Comparison of ENCODE assay signal across 9 mouse cellular contexts in the genomic region with DNA sequence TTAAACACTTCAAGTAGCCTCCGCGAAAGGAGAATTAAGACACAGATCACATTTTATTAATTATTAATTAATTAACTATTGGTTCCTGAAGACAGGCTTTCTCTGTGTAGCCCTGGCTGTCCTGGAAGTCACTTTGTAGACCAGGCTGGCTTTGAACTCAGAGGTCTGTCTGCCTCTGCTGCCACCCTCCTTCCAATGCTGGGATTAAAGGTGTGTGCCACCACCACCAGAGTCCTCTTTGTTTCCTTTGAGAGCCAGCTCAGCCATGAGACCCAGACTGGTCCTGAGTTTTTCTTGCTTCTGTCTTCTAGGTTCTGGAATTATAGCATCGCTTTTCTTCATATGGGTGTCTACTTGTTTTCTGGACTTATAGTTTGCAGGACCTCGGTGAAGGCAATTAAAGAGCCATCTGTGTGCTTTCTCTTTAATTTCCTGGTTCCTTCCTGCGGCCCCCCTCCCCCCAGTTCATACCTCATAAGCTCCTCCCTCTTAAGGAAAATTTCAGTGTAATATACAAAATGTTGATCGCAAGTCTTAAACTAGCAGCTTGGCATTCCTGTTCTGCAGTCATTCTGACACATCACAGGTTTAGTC. TPM values are rescaled to one million over a fixed set of nuclear protein-coding genes. Genes with fewer than 3 reads are reported as not detected.
DNase-seq lines count a peak whose midpoint lies in the region; ATAC-seq lines count a peak whose summit lies in the region.
"Had no signal": no experiment of that assay in that cellular context is flagged by ENCODE, and none has a peak within 500 bp of the region (broad histone marks: within the 10 kb centered on the region; RNA-seq: fewer than 3 reads in every experiment).

No protein-coding gene starts in this region.

- peaks cover 6% of the 10 kb centered on the region; the same call in 1 of the 2 replicates for H3K4me1 ChIP-seq in kidney, embryonic 14.5 days (ENCODE audit: control insufficient read depth, insufficient read depth, low read length)
- peaks cover 35% of the 10 kb centered on the region for H3K4me1 ChIP-seq in embryonic facial prominence, embryonic 12.5 days
- H3K4me1 ChIP-seq in hindbrain, embryonic 11.5 days (replicated peaks; ENCODE audit: control insufficient read depth, insufficient read depth, low read length) = peaks cover 7% of the 10 kb centered on the region; the same call in 1 of the 2 replicates
- peaks cover 14% of the 10 kb centered on the region for H3K4me1 ChIP-seq in midbrain, embryonic 14.5 days (ENCODE audit: control insufficient read depth, insufficient read depth, low read length)

- no peak overlapping the region for H3K4me3 ChIP-seq in kidney, embryonic 14.5 days (ENCODE audit: low read length)
- no peak overlapping the region for H3K4me3 ChIP-seq in embryonic facial prominence, embryonic 12.5 days
- no peak overlapping the region for H3K4me3 ChIP-seq in hindbrain, embryonic 11.5 days (ENCODE audit: low read depth, low read length)
- H3K4me3 ChIP-seq in midbrain, embryonic 14.5 days (replicated peaks; ENCODE audit: low read depth, low read length) = peak overlapping the region; percentile 13; the same call in 1 of the 2 replicates

- H3K9ac ChIP-seq in kidney, embryonic 14.5 days (ENCODE audit: low read depth, low read length) = no peak overlapping the region
- no peak overlapping the region for H3K9ac ChIP-seq in embryonic facial prominence, embryonic 12.5 days
- H3K9ac ChIP-seq in hindbrain, embryonic 11.5 days (ENCODE audit: low read depth, low read length) = 0 out of 2 replicates have a peak overlapping the region, but pooled peaks have one; percentile 15
- H3K9ac ChIP-seq in midbrain, embryonic 14.5 days (replicated peaks; ENCODE audit: low read length) = 0 out of 2 replicates have a peak overlapping the region, but pooled peaks have one; percentile 4

- peak overlapping the region; percentile 82 for H3K27ac ChIP-seq in kidney, embryonic 14.5 days (ENCODE audit: low read depth, low read length)
- peak overlapping the region; percentile 86 for H3K27ac ChIP-seq in embryonic facial prominence, embryonic 12.5 days
- peak overlapping the region; percentile 19; the same call in 1 of the 2 replicates for H3K27ac ChIP-seq in hindbrain, embryonic 11.5 days (ENCODE audit: low read depth, low read length)
- peak overlapping the region; percentile 79 for H3K27ac ChIP-seq in midbrain, embryonic 14.5 days (replicated peaks; ENCODE audit: low read depth, low read length)

- H3K4me2 ChIP-seq in kidney, embryonic 14.5 days (replicated peaks; ENCODE audit: low read depth, low read length) = peak overlapping the region; percentile 28
- peak overlapping the region; percentile 36 for H3K4me2 ChIP-seq in embryonic facial prominence, embryonic 12.5 days (replicated peaks)
- peak overlapping the region; percentile 17; the same call in 1 of the 2 replicates for H3K4me2 ChIP-seq in hindbrain, embryonic 11.5 days (replicated peaks; ENCODE audit: low read depth, low read length)
- peak overlapping the region; percentile 40 for H3K4me2 ChIP-seq in midbrain, embryonic 14.5 days (ENCODE audit: low read length)

- no peaks in the 10 kb centered on the region for H3K36me3 ChIP-seq in kidney, embryonic 14.5 days (ENCODE audit: control insufficient read depth, insufficient read depth, low read length)
- H3K36me3 ChIP-seq in embryonic facial prominence, embryonic 12.5 days = no peaks in the 10 kb centered on the region
- no peaks in the 10 kb centered on the region for H3K36me3 ChIP-seq in hindbrain, embryonic 11.5 days (ENCODE audit: control insufficient read depth, insufficient read depth, low read length)
- no peaks in the 10 kb centered on the region for H3K36me3 ChIP-seq in midbrain, embryonic 14.5 days (ENCODE audit: control insufficient read depth, insufficient read depth, low read length)

- 49% methylated on average over 6 of the region's 6 CpGs for WGBS in kidney, embryonic 14.5 days
- WGBS in embryonic facial prominence, embryonic 12.5 days = 51% methylated on average over 6 of the region's 6 CpGs
- 74% methylated on average over 6 of the region's 6 CpGs for WGBS in hindbrain, embryonic 11.5 days
- 69% methylated on average over 6 of the region's 6 CpGs for WGBS in midbrain, embryonic 14.5 days

- no peak for DNase-seq in kidney, postnatal 25 days
- no peak for DNase-seq in hindbrain, embryonic 11.5 days (ENCODE audit: low spot score)
- no peak for DNase-seq in midbrain, embryonic 14.5 days
- no peak for DNase-seq in urinary bladder, postnatal 10 days (ENCODE audit: low spot score)
- no peak for DNase-seq in embryo, embryonic 11 days
- DNase-seq in adrenal gland, postnatal 25 days = no peak
- DNase-seq: thymus, postnatal 25 days had no signal

- H3K9me3 ChIP-seq in kidney, embryonic 14.5 days (ENCODE audit: control insufficient read depth, low read length) = no peaks in the 10 kb centered on the region
- H3K9me3 ChIP-seq in embryonic facial prominence, embryonic 12.5 days = no peaks in the 10 kb centered on the region
- no peaks in the 10 kb centered on the region for H3K9me3 ChIP-seq in hindbrain, embryonic 11.5 days (ENCODE audit: control insufficient read depth, low read length)
- no peaks in the 10 kb centered on the region for H3K9me3 ChIP-seq in midbrain, embryonic 14.5 days (ENCODE audit: control insufficient read depth, low read length)

- no peaks in the 10 kb centered on the region for H3K27me3 ChIP-seq in kidney, embryonic 14.5 days (ENCODE audit: control insufficient read depth, insufficient read depth, low read length)
- no peaks in the 10 kb centered on the region for H3K27me3 ChIP-seq in embryonic facial prominence, embryonic 12.5 days
- H3K27me3 ChIP-seq in hindbrain, embryonic 11.5 days (ENCODE audit: control insufficient read depth, insufficient read depth, low read length) = no peaks in the 10 kb centered on the region
- H3K27me3 ChIP-seq in midbrain, embryonic 14.5 days (ENCODE audit: control insufficient read depth, insufficient read depth, low read length) = no peaks in the 10 kb centered on the region

- ATAC-seq in kidney, embryonic 14.5 days (ENCODE audit: low FRiP score, low TSS enrichment) = no peak
- no peak for ATAC-seq in embryonic facial prominence, embryonic 12.5 days (ENCODE audit: insufficient number of reproducible peaks, insufficient read depth, low FRiP score, low TSS enrichment)
- ATAC-seq in hindbrain, embryonic 11.5 days (ENCODE audit: low FRiP score) = peak; percentile 25; the same call in 1 of the 2 replicates
- ATAC-seq in midbrain, embryonic 14.5 days (ENCODE audit: low FRiP score, low TSS enrichment) = no peak

RNA-seq across cellular contexts. Expression of a gene that starts 47.9 kb away (rescaled TPM):
- 293 and 328 TPM in 2 replicates for polyA plus RNA-seq in kidney, embryonic 14.5 days (2014; fragmentation: Nextera tagmentation; extraction: Ambion mirVana)
- polyA plus RNA-seq in embryonic facial prominence, embryonic 12.5 days (2016; fragmentation: Nextera tagmentation; extraction: Ambion mirVana) = 366 and 400 TPM in 2 replicates
- polyA plus RNA-seq in hindbrain, embryonic 11.5 days (2014; fragmentation: Nextera tagmentation; extraction: Ambion mirVana) = 312 and 320 TPM in 2 replicates
- 127 and 162 TPM in 2 replicates for polyA plus RNA-seq in midbrain, embryonic 14.5 days (2014; fragmentation: Nextera tagmentation; extraction: Ambion mirVana)
- total RNA-seq in adrenal gland, postnatal 25 days (2021) = 119 and 123 TPM in 2 replicates

Comparison
In these comparisons a context has a peak if more than half of its experiments do, and no peak if none do; other contexts are left out.
1. H3K27ac ChIP-seq: peak in every context shown above with its lines; median percentile 86 in embryonic facial prominence, embryonic 12.5 days; 82 in kidney, embryonic 14.5 days; 79 in midbrain, embryonic 14.5 days; 19 in hindbrain, embryonic 11.5 days.
2. H3K9ac ChIP-seq: peak in hindbrain, embryonic 11.5 days (single experiment) and midbrain, embryonic 14.5 days (single experiment); none in kidney, embryonic 14.5 days (single experiment) and embryonic facial prominence, embryonic 12.5 days (single experiment).
3. Peak in every context shown above with its lines, with median percentiles within 50 percentile points of each other: H3K4me2 ChIP-seq.